Mouse (Mus musculus) lung, postnatal 0 days (tissue): ENCODE data around the gene Dusp1.

Source experiments
- CTCF ChIP-seq: IDR thresholded peaks from 2 replicates; pipeline ENCODE4 v1.5.1; 2016; ENCODE audit warnings: antibody characterized with exemption, mild to moderate bottlenecking
- EP300 ChIP-seq: IDR thresholded peaks from 2 replicates; pipeline ENCODE4 v1.6.1; 2016; ENCODE audit warnings: antibody characterized with exemption, mild to moderate bottlenecking, control low read depth

DNA sequence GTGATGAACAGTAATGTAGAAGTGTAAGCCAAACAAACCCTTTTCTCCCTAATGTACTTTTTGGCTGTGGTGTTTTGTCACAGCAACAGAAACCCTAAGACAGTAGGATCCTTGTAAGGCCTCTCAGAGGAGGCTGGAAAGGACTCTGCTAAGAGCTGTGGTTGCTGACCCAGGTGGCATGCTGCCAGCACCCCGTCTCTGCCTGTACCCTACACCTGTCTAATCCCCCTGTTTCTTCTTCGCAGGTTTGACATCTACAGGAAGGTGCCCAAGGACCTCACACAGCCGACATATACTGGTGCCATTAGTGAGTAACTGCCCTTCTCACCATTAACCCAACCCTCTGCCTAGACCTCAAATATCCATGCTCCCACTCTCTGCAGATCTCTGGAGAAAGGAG lies 46.4 kb upstream of the Dusp1 start:
- no peak for TF ChIP-seq EP300
- TF ChIP-seq CTCF, result no peak
